25 mouse cellular contexts compared by ENCODE assay signal in genomic region chrX:42401564-42402334, GRCm38 (mm10).
A peak's percentile ranks its signal among the peaks of the same experiment; 100 is the strongest.
DNase-seq lines count a peak whose midpoint lies in the region; ATAC-seq and TF ChIP-seq lines count a peak whose summit lies in the region.
"Had no signal": no experiment of that assay in that cellular context is flagged by ENCODE, and none has a peak within 500 bp of the region (broad histone marks: within the 10 kb centered on the region; RNA-seq: fewer than 3 reads in every experiment).

No protein-coding gene starts in this region.

- 40% methylated on average over 7 of the region's 7 CpGs for WGBS in forebrain, embryonic 11.5 days
- WGBS in forebrain, embryonic 10.5 days, result 50% methylated on average over 7 of the region's 7 CpGs
- WGBS in lung, embryonic 16.5 days, result 56% methylated on average over 7 of the region's 7 CpGs
- WGBS in lung, adult 2 months, result 54% methylated on average over 7 of the region's 7 CpGs

- H3K9me3 ChIP-seq in forebrain, embryonic 11.5 days (ENCODE audit: control insufficient read depth, low read length), result no peaks in the 10 kb centered on the region
- H3K9me3 ChIP-seq in forebrain, embryonic 10.5 days, result no peaks in the 10 kb centered on the region
- H3K9me3 ChIP-seq in lung, embryonic 16.5 days (ENCODE audit: control insufficient read depth, low read length), result no peaks in the 10 kb centered on the region
- H3K9me3 ChIP-seq: embryonic facial prominence, embryonic 15.5 days; midbrain, embryonic 15.5 days; stomach, embryonic 15.5 days had no signal

- no peak for TF ChIP-seq CTCF in lung, adult 2 months (IDR thresholded peaks at IDR 0.05; ENCODE audit: insufficient read depth, low read length)

- DNase-seq in forebrain, embryonic 11.5 days (ENCODE audit: low spot score), result no peak
- DNase-seq in forebrain, embryonic 10.5 days (ENCODE audit: extremely low spot score, low spot score), result no peak
- no peak for DNase-seq in lung, adult 2 months
- peak; percentile 2 for DNase-seq in ES-CJ7 (ENCODE audit: low read depth, low spot score)
- no peak for DNase-seq in left cerebral cortex, adult 8-10 months (ENCODE audit: low spot score in 2 of 2)
- DNase-seq: adrenal gland, adult 2 months; B cell, adult 2 months; cerebellum, adult 9-10 months; gastrocnemius, postnatal 10 days; heart, adult 18-20 months; heart, postnatal 4 days; kidney, adult 18-20 months; kidney, postnatal 14 days; layer of hippocampus, postnatal 36 days; left cerebral cortex, postnatal 4 days; liver, postnatal 0 days; right cerebral cortex, postnatal 25 days; thymus, adult 18-20 months; thymus, postnatal 4 days had no signal

- no peak overlapping the region for H3K4me2 ChIP-seq in forebrain, embryonic 11.5 days (ENCODE audit: low read depth, low read length, severe bottlenecking)
- no peak overlapping the region for H3K4me2 ChIP-seq in lung, embryonic 16.5 days (ENCODE audit: low read depth, low read length)
- H3K4me2 ChIP-seq: embryonic facial prominence, embryonic 15.5 days; midbrain, embryonic 15.5 days; stomach, embryonic 15.5 days had no signal

- H3K9ac ChIP-seq in forebrain, embryonic 11.5 days (ENCODE audit: low read length), result no peak overlapping the region
- no peak overlapping the region for H3K9ac ChIP-seq in lung, embryonic 16.5 days (ENCODE audit: low read length)
- H3K9ac ChIP-seq: embryonic facial prominence, embryonic 15.5 days; liver, postnatal 0 days; midbrain, embryonic 15.5 days; stomach, embryonic 15.5 days had no signal

- H3K4me1 ChIP-seq in forebrain, embryonic 11.5 days (replicated peaks; ENCODE audit: control insufficient read depth, insufficient read depth, low read length), result no peaks in the 10 kb centered on the region
- H3K4me1 ChIP-seq in forebrain, embryonic 10.5 days, result 0 out of 2 replicates have a peak, but pooled peaks cover 7% of the 10 kb centered on the region
- H3K4me1 ChIP-seq in lung, embryonic 16.5 days (replicated peaks; ENCODE audit: control insufficient read depth, insufficient read depth, low read length), result no peaks in the 10 kb centered on the region
- no peaks in the 10 kb centered on the region for H3K4me1 ChIP-seq in lung, adult 2 months (ENCODE audit: control insufficient read depth, insufficient read depth, low read length)
- H3K4me1 ChIP-seq: embryonic facial prominence, embryonic 15.5 days; midbrain, embryonic 15.5 days; stomach, embryonic 15.5 days had no signal

- no peak overlapping the region for H3K4me3 ChIP-seq in forebrain, embryonic 11.5 days (ENCODE audit: low read depth, low read length)
- no peak overlapping the region for H3K4me3 ChIP-seq in forebrain, embryonic 10.5 days
- no peak overlapping the region for H3K4me3 ChIP-seq in lung, embryonic 16.5 days (ENCODE audit: low read length)
- H3K4me3 ChIP-seq in lung, adult 2 months (replicated peaks; ENCODE audit: extremely low read depth, low read depth, low read length), result no peak overlapping the region
- H3K4me3 ChIP-seq: embryonic facial prominence, embryonic 15.5 days; layer of hippocampus, adult 2 months; midbrain, embryonic 15.5 days; stomach, embryonic 15.5 days had no signal

- H3K27me3 ChIP-seq in forebrain, embryonic 11.5 days (ENCODE audit: control insufficient read depth, insufficient read depth, low read length), result no peaks in the 10 kb centered on the region
- H3K27me3 ChIP-seq in forebrain, embryonic 10.5 days (ENCODE audit: poor library complexity, severe bottlenecking), result no peaks in the 10 kb centered on the region
- no peaks in the 10 kb centered on the region for H3K27me3 ChIP-seq in lung, embryonic 16.5 days (ENCODE audit: control insufficient read depth, insufficient read depth, low read depth, low read length)
- H3K27me3 ChIP-seq: embryonic facial prominence, embryonic 15.5 days; midbrain, embryonic 15.5 days; stomach, embryonic 15.5 days had no signal

- ATAC-seq in forebrain, embryonic 11.5 days (replicated peaks; ENCODE audit: low FRiP score), result 0 out of 2 replicates have a peak, but pooled peaks have one; percentile 24
- ATAC-seq in lung, embryonic 16.5 days (ENCODE audit: low read depth), result no peak; the same call in 1 of the 2 replicates
- ATAC-seq in megakaryocyte, adult 5-6 weeks (ENCODE audit: poor library complexity, severe bottlenecking), result peak; percentile 72
- ATAC-seq: liver, postnatal 0 days; midbrain, embryonic 15.5 days had no signal

- no peaks in the 10 kb centered on the region for H3K36me3 ChIP-seq in forebrain, embryonic 11.5 days (ENCODE audit: control insufficient read depth, insufficient read depth, low read length)
- H3K36me3 ChIP-seq in forebrain, embryonic 10.5 days (replicated peaks), result no peaks in the 10 kb centered on the region
- no peaks in the 10 kb centered on the region for H3K36me3 ChIP-seq in lung, embryonic 16.5 days (ENCODE audit: control insufficient read depth, insufficient read depth, low read length)
- H3K36me3 ChIP-seq: embryonic facial prominence, embryonic 15.5 days; midbrain, embryonic 15.5 days; stomach, embryonic 15.5 days had no signal

- TF ChIP-seq POLR2A in lung, adult 2 months (IDR thresholded peaks at IDR 0.05; ENCODE audit: borderline replicate concordance, extremely low read depth, low read depth, low read length), result no peak

- H3K27ac ChIP-seq in forebrain, embryonic 11.5 days (ENCODE audit: low read depth, low read length), result peak overlapping the region; percentile 25; the same call in 1 of the 2 replicates
- H3K27ac ChIP-seq in forebrain, embryonic 10.5 days, result no peak overlapping the region
- H3K27ac ChIP-seq in lung, embryonic 16.5 days (ENCODE audit: low read length), result peak overlapping the region; percentile 46; the same call in 1 of the 2 replicates
- H3K27ac ChIP-seq: embryonic facial prominence, embryonic 15.5 days; layer of hippocampus, adult 2 months; midbrain, embryonic 15.5 days; stomach, embryonic 15.5 days had no signal
